Mouse (Mus musculus): ENCODE data around the gene Elf3. TPM values are rescaled to one million over a fixed set of nuclear protein-coding genes. Genes with fewer than 3 reads are reported as not detected.

Elf3 gene
- polyA plus RNA-seq, 1 experiment from 2014 or later = 2.3 TPM

GRCm38 (mm10) chr1:135205257-135205656, 53.1 kb downstream of the Elf3 start:
- H3K9me3 ChIP-seq (replicated peaks; ENCODE audit: control insufficient read depth, low read length) = no peaks in the 10 kb centered on the region
- peaks cover 5% of the 10 kb centered on the region; the same call in 1 of the 2 replicates for H3K4me1 ChIP-seq (ENCODE audit: control insufficient read depth, insufficient read depth, low read length)
- H3K4me3 ChIP-seq (ENCODE audit: low read length) = no peak overlapping the region
- peaks cover 2% of the 10 kb centered on the region; the same call in 1 of the 2 replicates for H3K27me3 ChIP-seq (ENCODE audit: control insufficient read depth, insufficient read depth, low read length)
- no peak overlapping the region for H3K9ac ChIP-seq (ENCODE audit: low read length)
- H3K27ac ChIP-seq (ENCODE audit: low read length) = no peak overlapping the region
- no peaks in the 10 kb centered on the region for H3K36me3 ChIP-seq (ENCODE audit: control insufficient read depth, insufficient read depth)
- ATAC-seq (replicated peaks; ENCODE audit: extremely low read depth, insufficient read depth, low FRiP score) = no peak
- H3K4me2 ChIP-seq (ENCODE audit: low read depth, low read length) = no peak overlapping the region
- WGBS = 45% methylated on average over 4 of the region's 4 CpGs

DNA sequence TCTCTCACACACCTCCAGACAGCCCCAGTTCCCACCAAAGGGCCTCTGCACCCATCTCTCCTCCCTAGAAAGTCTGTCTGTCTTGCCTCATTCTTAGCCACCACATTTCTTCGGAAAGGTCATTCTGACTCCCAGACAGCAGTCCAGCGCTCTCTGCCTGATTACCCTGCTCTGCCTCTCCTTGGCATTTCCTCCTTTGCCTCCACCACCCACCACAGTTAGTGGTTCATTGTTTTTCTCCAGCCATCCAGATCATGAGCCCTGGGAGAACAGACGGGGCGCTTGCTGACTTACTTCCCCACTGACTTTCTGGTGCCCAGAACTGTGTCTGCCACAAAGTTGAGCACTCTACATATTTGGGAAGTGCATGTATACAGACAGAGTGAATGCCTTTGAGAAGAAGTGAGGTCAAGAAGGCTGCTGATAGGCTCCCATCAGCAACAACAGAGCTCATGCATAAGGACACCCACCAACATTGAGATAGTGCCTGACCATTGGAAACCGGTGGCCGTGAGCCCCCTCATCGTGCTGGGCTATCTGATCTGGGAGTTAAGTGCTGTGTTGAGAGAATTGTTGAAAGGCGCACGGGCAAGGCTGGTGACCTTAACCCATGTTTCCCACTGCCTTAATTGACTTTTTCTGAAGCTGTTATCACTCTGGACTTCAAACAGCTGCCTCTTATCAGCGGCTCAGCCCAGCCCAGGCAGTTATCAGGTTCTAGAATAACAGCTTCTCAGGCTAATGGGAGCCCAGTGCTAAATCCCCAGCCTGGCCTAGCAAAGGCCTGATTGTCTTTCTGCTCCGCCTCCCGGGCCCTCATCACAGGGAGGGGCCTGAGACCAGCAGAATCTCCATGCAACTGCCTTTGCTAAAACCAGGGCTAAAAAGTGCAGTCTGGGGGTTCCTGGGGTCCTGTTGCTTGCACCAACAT, 53.9 kb downstream of the Elf3 start:
- WGBS = 23% methylated on average over 12 of the region's 12 CpGs
- Histone ChIP-seq H3K4me1 (ENCODE audit: control insufficient read depth, insufficient read depth, low read length) (peaks cover 5% of the 10 kb centered on the region; the same call in 1 of the 2 replicates), H3K27me3 (ENCODE audit: control insufficient read depth, insufficient read depth, low read length) (peaks cover 2% of the 10 kb centered on the region; the same call in 1 of the 2 replicates), H3K27ac (ENCODE audit: low read length) (no peak overlapping the region), H3K4me3 (ENCODE audit: low read length) (no peak overlapping the region), H3K9ac (ENCODE audit: low read length) (no peak overlapping the region), H3K9me3 (replicated peaks; ENCODE audit: control insufficient read depth, low read length) (no peaks in the 10 kb centered on the region), H3K36me3 (ENCODE audit: control insufficient read depth, insufficient read depth) (no peaks in the 10 kb centered on the region), H3K4me2 (ENCODE audit: low read depth, low read length) (no peak overlapping the region)
- no peak for ATAC-seq (replicated peaks; ENCODE audit: extremely low read depth, insufficient read depth, low FRiP score)

Other genes starting within 250 kb of the Elf3 start
- gene Lgr6, start 153.3 kb downstream of the Elf3 start, polyA plus RNA-seq (2015; fragmentation: Nextera tagmentation; extraction: Ambion mirVana) = 2.5 and 4.6 TPM in 2 replicates
- 7.3 and 20.5 TPM in 2 replicates for gene Ptpn7, start 125.9 kb downstream of the Elf3 start, polyA plus RNA-seq (2015; fragmentation: Nextera tagmentation; extraction: Ambion mirVana)
- 40.2 and 43.9 TPM in 2 replicates for gene Arl8a, start 111.7 kb downstream of the Elf3 start, polyA plus RNA-seq (2015; fragmentation: Nextera tagmentation; extraction: Ambion mirVana)
- gene Gpr37l1, start 90.9 kb downstream of the Elf3 start, polyA plus RNA-seq (2015; fragmentation: Nextera tagmentation; extraction: Ambion mirVana) = not detected in 2 replicates
- gene Rnpep, start 25.5 kb upstream of the Elf3 start, polyA plus RNA-seq (2015; fragmentation: Nextera tagmentation; extraction: Ambion mirVana) = 54.6 and 57.1 TPM in 2 replicates
- gene Timm17a, start 55.2 kb upstream of the Elf3 start, polyA plus RNA-seq (2015; fragmentation: Nextera tagmentation; extraction: Ambion mirVana) = 342 and 379 TPM in 2 replicates
- 1.7 TPM in 2 replicates for gene Lmod1, start 66.2 kb upstream of the Elf3 start, polyA plus RNA-seq (2015; fragmentation: Nextera tagmentation; extraction: Ambion mirVana)
- 23.5 and 24.7 TPM in 2 replicates for gene Shisa4, start 116.7 kb upstream of the Elf3 start, polyA plus RNA-seq (2015; fragmentation: Nextera tagmentation; extraction: Ambion mirVana)
- gene Ipo9, start 171.9 kb upstream of the Elf3 start, polyA plus RNA-seq (2015; fragmentation: Nextera tagmentation; extraction: Ambion mirVana) = 58.1 and 70.3 TPM in 2 replicates